Mouse (Mus musculus) CD8-positive naive resting alpha-beta T cell, adult 57 days (primary cell): ENCODE data around the gene Gdpd2. TPM values are rescaled to one million over a fixed set of nuclear protein-coding genes. Genes with fewer than 3 reads are reported as not detected.

Experiments used
- total RNA-seq: library from RNA; stranded (reverse); gene quantifications from one replicate; pipeline ENCODE4 v1.2.4, GENCODE M21; 2023

Gdpd2 gene
- not detected for total RNA-seq

DNA sequence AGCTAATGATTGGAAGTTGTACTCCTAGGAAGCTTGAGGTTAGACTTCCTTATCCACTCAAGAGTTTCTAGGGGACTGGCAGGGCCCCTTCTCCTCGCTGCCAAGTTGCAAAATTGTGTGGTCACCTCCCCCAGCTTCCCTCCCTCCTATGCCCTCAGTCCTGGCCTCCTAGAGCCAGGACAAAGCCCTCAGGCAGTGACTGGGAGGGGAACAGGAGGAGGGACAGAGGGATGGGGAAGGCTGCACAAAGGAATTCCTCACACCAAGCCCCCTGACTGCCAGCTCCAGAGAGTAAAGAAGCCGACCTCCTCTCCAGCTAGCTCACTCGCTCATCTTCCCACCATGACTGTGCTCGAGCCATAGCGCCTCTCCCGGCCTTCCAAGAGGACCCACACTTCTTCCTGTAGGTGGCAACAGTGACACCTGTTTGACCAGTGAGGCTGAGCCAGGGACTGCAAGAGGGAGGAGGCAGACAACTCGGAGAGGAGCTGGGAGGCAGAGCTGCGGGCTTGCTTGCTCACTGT, at the start of gene Gdpd2:
Gene Gdpd2 (plus strand): TSS at position 209 of the 524 bp plus-strand sequence.

DNA sequence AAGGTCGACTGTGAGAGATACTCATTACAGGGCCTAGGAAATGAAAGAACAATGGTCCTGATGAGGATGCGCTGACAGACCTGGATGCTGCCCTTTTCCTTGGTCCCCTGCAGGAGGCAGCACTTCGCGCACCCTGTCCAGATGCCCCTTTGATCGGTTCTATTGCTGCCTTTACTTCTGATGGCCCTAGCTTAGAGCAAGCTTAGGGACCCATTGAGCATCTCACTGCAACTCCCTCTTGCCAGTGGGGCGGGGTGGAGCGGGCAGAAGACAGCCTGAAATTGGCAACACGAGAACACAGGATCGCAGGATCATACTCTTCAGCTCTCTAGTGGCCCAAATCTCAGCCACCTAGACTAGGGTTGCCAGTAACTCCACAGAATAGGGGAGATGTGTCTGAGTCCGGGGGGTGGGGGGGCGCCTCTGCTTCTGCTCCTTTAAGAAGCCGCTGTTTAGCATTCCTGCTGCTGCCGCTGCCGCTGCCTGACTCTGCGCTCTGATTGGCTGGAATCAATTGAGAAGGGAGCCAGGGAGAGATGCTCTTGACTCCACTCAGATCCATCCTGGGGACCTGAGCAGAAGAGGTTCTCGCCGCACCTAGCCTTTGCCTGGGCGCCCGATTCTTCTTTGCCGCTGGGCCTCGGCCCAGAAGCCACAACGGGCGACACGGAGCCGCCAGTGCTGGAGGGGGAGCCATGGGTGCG, 37.7 kb downstream of the Gdpd2 start, which contains the start of gene Dlg3:
Gene Dlg3 (plus strand): TSS at position 542 of the 704 bp plus-strand sequence.

Other genes with a start within 250 kb of the Gdpd2 start
- gene Igbp1, start 235.6 kb upstream of the Gdpd2 start, total RNA-seq: 63.4 TPM
- not detected for gene Dgat2l6, start 205.0 kb upstream of the Gdpd2 start, total RNA-seq
- gene Awat1, start 157.6 kb upstream of the Gdpd2 start, total RNA-seq: not detected
- not detected for gene P2ry4, start 135.0 kb upstream of the Gdpd2 start, total RNA-seq
- gene Arr3, start 124.4 kb upstream of the Gdpd2 start, total RNA-seq: not detected
- 0.31 TPM for gene Kif4, start 104.1 kb upstream of the Gdpd2 start, total RNA-seq
- 19.0 TPM for gene Pdzd11, start 103.3 kb upstream of the Gdpd2 start, total RNA-seq
- 7.6 TPM for gene Dlg3, start 37.8 kb downstream of the Gdpd2 start, total RNA-seq